Mouse (Mus musculus): Measurements from ENCODE around the gene Prkag2. TPM values are rescaled to one million over a fixed set of nuclear protein-coding genes. Genes with fewer than 3 reads are reported as not detected.

Prkag2 gene
- total and polyA plus RNA-seq, 2 experiments from 2014 or later: 62.4 to 112 TPM

- Histone ChIP-seq H3K27ac (ENCODE audit: low read depth, low read length) (no peak overlapping the region), H3K4me2 (ENCODE audit: low read depth) (no peak overlapping the region), H3K9me3 (ENCODE audit: low read length) (no peaks in the 10 kb centered on the region), H3K9ac (no peak overlapping the region), H3K4me1 (ENCODE audit: insufficient read depth) (no peaks in the 10 kb centered on the region), H3K36me3 (ENCODE audit: insufficient read depth) (no peaks in the 10 kb centered on the region), H3K4me3 (ENCODE audit: low read depth, low read length) (no peak overlapping the region), H3K27me3 (ENCODE audit: insufficient read depth, low read length) (no peaks in the 10 kb centered on the region)
- no peak for ATAC-seq
- 85% methylated on average over 5 of the region's 5 CpGs for WGBS
- DNase-seq: no peak
- TF ChIP-seq CTCF (IDR thresholded peaks at IDR 0.05; ENCODE audit: low read depth): no peak
These were observed 15.6 kb upstream of the Prkag2 start for GRCm38 (mm10) chr5:25115997-25116396.

- no peak for ATAC-seq
- WGBS: 78% methylated on average over 5 of the region's 5 CpGs
- H3K27ac ChIP-seq (ENCODE audit: low read depth, low read length): no peak overlapping the region
These were observed 14.8 kb upstream of the Prkag2 start for GRCm38 (mm10) chr5:25115216-25115615.

GRCm38 (mm10) chr5:25114110-25114509 lies 13.7 kb upstream of the Prkag2 start:
- Histone ChIP-seq H3K4me1 (ENCODE audit: insufficient read depth) (no peaks in the 10 kb centered on the region), H3K36me3 (ENCODE audit: insufficient read depth) (no peaks in the 10 kb centered on the region), H3K27ac (ENCODE audit: low read depth, low read length) (no peak overlapping the region), H3K4me3 (ENCODE audit: low read depth, low read length) (no peak overlapping the region), H3K27me3 (ENCODE audit: insufficient read depth, low read length) (no peaks in the 10 kb centered on the region), H3K9me3 (ENCODE audit: low read length) (no peaks in the 10 kb centered on the region), H3K4me2 (ENCODE audit: low read depth) (no peak overlapping the region), H3K9ac (no peak overlapping the region)
- DNase-seq: no peak
- TF ChIP-seq CTCF (IDR thresholded peaks at IDR 0.05; ENCODE audit: low read depth): no peak
- no peak for ATAC-seq

More at GRCm38 (mm10) chr5:25115216-25115615, 14.8 kb upstream of the Prkag2 start:
- Histone ChIP-seq H3K4me1 (ENCODE audit: insufficient read depth) (no peaks in the 10 kb centered on the region), H3K4me3 (ENCODE audit: low read depth, low read length) (no peak overlapping the region), H3K27me3 (ENCODE audit: insufficient read depth, low read length) (no peaks in the 10 kb centered on the region), H3K9ac (no peak overlapping the region), H3K9me3 (ENCODE audit: low read length) (no peaks in the 10 kb centered on the region), H3K36me3 (ENCODE audit: insufficient read depth) (no peaks in the 10 kb centered on the region), H3K4me2 (ENCODE audit: low read depth) (no peak overlapping the region)
- DNase-seq: no peak
- TF ChIP-seq CTCF (IDR thresholded peaks at IDR 0.05; ENCODE audit: low read depth): no peak

GRCm38 (mm10) chr5:25110314-25110713 lies 9.9 kb upstream of the Prkag2 start:
- 85% methylated on average over 3 of the region's 3 CpGs for WGBS
- H3K9me3 ChIP-seq (ENCODE audit: low read length): no peaks in the 10 kb centered on the region
- TF ChIP-seq CTCF (IDR thresholded peaks at IDR 0.05; ENCODE audit: low read depth): no peak
- H3K4me3 ChIP-seq (ENCODE audit: low read depth, low read length): no peak overlapping the region
- H3K36me3 ChIP-seq (ENCODE audit: insufficient read depth): no peaks in the 10 kb centered on the region
- no peak overlapping the region for H3K9ac ChIP-seq
- no peak overlapping the region for H3K27ac ChIP-seq (ENCODE audit: low read depth, low read length)
- no peak for DNase-seq
- ATAC-seq: no peak
- H3K4me1 ChIP-seq (ENCODE audit: insufficient read depth): no peaks in the 10 kb centered on the region
- H3K4me2 ChIP-seq (ENCODE audit: low read depth): no peak overlapping the region
- no peaks in the 10 kb centered on the region for H3K27me3 ChIP-seq (ENCODE audit: insufficient read depth, low read length)

GRCm38 (mm10) chr5:25105748-25106147 lies 5.3 kb upstream of the Prkag2 start:
- Histone ChIP-seq H3K9me3 (ENCODE audit: low read length) (no peaks in the 10 kb centered on the region), H3K27ac (ENCODE audit: low read depth, low read length) (no peak overlapping the region), H3K4me3 (ENCODE audit: low read depth, low read length) (no peak overlapping the region), H3K36me3 (ENCODE audit: insufficient read depth) (no peaks in the 10 kb centered on the region), H3K4me2 (ENCODE audit: low read depth) (no peak overlapping the region), H3K27me3 (ENCODE audit: insufficient read depth, low read length) (no peaks in the 10 kb centered on the region), H3K4me1 (ENCODE audit: insufficient read depth) (no peaks in the 10 kb centered on the region), H3K9ac (no peak overlapping the region)
- no peak for TF ChIP-seq CTCF (IDR thresholded peaks at IDR 0.05; ENCODE audit: low read depth)
- no peak for ATAC-seq
- no peak for DNase-seq

GRCm38 (mm10) chr5:25101126-25101523 lies 683 bp upstream of the Prkag2 start:
- ATAC-seq (peak; percentile 32), DNase-seq (peak; percentile 29)
- no peaks in the 10 kb centered on the region for H3K36me3 ChIP-seq (ENCODE audit: insufficient read depth)
- no peak; the same call in 1 of the 2 replicates for TF ChIP-seq CTCF (IDR thresholded peaks at IDR 0.05; ENCODE audit: low read depth)
- H3K4me3 ChIP-seq (ENCODE audit: low read depth, low read length): peak overlapping the region; percentile 54
- no peaks in the 10 kb centered on the region for H3K9me3 ChIP-seq (ENCODE audit: low read length)
- H3K4me1 ChIP-seq (ENCODE audit: insufficient read depth): 0 out of 2 replicates have a peak, but pooled peaks cover 6% of the 10 kb centered on the region
- H3K4me2 ChIP-seq (ENCODE audit: low read depth): peak overlapping the region; percentile 100
- H3K27ac ChIP-seq (ENCODE audit: low read depth, low read length): no peak overlapping the region
- H3K9ac ChIP-seq: peak overlapping the region; percentile 51
- WGBS: 1% methylated on average over 25 of the region's 25 CpGs
- 0 out of 2 replicates have a peak, but pooled peaks cover 3% of the 10 kb centered on the region for H3K27me3 ChIP-seq (ENCODE audit: insufficient read depth, low read length)

GRCm38 (mm10) chr5:25100157-25100515 lies 306 bp downstream of the Prkag2 start:
- WGBS: 1% methylated on average over 26 of the region's 26 CpGs
- DNase-seq (no peak), ATAC-seq (peak; percentile 8; the same call in 1 of the 2 replicates)
- H3K4me1 ChIP-seq (ENCODE audit: insufficient read depth): 0 out of 2 replicates have a peak, but pooled peaks cover 6% of the 10 kb centered on the region
- no peak overlapping the region for H3K27ac ChIP-seq (ENCODE audit: low read depth, low read length)
- H3K9me3 ChIP-seq (ENCODE audit: low read length): no peaks in the 10 kb centered on the region
- peak overlapping the region; percentile 54 for H3K4me3 ChIP-seq (ENCODE audit: low read depth, low read length)
- peak overlapping the region; percentile 43; the same call in 1 of the 2 replicates for H3K9ac ChIP-seq
- H3K36me3 ChIP-seq (ENCODE audit: insufficient read depth): no peaks in the 10 kb centered on the region
- 0 out of 2 replicates have a peak, but pooled peaks cover 3% of the 10 kb centered on the region for H3K27me3 ChIP-seq (ENCODE audit: insufficient read depth, low read length)
- peak overlapping the region; percentile 100 for H3K4me2 ChIP-seq (ENCODE audit: low read depth)
- TF ChIP-seq CTCF (IDR thresholded peaks at IDR 0.05; ENCODE audit: low read depth): no peak
